Mouse (Mus musculus) brain, embryonic 14.5 days (tissue): ENCODE measurements around the gene Hbq1b.

Experiments used
- CTCF ChIP-seq: fragments of 200-500 bp; IDR thresholded peaks from 2 replicates; pipeline ENCODE4 v1.5.1; 2012; ENCODE audit warnings: inconsistent platforms, mild to moderate bottlenecking, moderate library complexity, borderline replicate concordance; ENCODE audit not compliant: insufficient read depth, insufficient read length; ENCODE audit errors: extremely low read depth
- POLR2A ChIP-seq: fragments of 200-500 bp; IDR thresholded peaks from 2 replicates; pipeline ENCODE4 v1.6.1; 2012; ENCODE audit warnings: mild to moderate bottlenecking, inconsistent platforms, borderline replicate concordance; ENCODE audit not compliant: poor library complexity, insufficient read depth, insufficient read length, severe bottlenecking; ENCODE audit errors: extremely low read depth

DNA sequence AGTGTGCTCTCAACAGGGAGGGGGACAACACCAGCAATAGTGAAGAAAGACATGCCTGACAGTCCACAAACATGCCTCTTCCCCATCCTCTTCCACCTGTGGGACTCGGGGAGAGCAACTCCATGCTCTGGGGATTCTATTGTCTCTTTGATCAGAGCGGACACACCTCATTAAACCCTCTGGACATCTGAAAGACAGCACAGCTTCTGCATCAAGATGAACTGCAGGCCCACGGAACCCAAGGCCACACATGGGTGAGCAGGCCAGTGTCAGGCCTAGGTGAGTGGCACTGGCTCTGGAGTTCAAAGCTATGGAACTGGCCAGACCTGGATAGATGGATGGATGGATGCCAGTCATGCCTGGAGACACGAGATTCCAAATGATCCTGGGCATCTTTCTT lies 22.7 kb downstream of the Hbq1b start:
- TF ChIP-seq POLR2A (no peak), CTCF (no peak)
